Mouse (Mus musculus): Measurements from ENCODE around the gene Usp7.
A peak's percentile ranks its signal among the peaks of the same experiment; 100 is the strongest.

DNA sequence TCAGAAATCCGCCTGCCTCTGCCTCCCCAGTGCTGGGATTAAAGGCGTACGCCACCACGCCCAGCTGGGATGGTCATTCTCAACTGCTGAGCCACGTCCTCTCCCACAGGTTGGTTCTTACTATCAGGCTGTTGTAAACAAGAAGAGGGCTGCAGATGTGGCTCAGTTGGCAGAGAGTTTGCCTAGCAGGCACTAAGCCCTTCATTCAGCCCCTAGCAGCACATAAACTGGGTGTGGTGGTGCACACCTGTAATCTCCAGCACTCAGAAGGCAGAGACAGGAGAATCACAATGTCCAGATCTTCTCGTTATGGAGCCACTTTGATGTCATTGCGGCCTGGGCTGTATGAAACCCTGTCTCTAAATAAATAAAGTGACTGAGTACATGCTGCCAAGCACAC is 31.1 kb downstream of the Usp7 start:
- TF ChIP-seq GATA1 (IDR thresholded peaks at IDR 0.05; ENCODE audit: low read length) (peak; percentile 46), TAL1 (IDR thresholded peaks at IDR 0.05; ENCODE audit: low read length) (peak; percentile 65)
